Mouse (Mus musculus) layer of hippocampus, adult 11-12 months (tissue): ENCODE data around the gene Foxn3.

Experiments
- DNase-seq: peaks from one replicate; pipeline ENCODE4 v3.0.0; 2022; ENCODE audit warnings: low spot score

Gene Foxn3

DNA sequence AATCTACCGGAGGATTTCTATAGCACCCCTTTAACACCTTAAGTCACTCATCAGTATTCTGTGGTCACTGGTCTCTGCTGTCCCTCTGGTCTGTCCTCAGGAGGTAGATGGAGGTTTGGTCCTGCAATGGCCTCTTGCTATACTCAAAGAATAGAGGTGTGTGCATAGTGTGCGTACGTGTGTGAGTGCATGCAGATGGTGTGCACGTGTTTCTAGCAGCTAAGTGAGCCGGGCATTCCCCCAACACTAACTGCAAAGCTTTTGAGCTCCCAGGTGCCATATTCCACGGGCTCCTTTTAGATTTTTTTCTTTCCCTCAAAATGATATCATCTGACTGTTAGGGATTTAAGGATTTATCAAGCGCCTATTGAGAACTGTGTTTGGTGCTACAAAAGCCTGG lies 269.9 kb downstream of the Foxn3 start:
- DNase-seq = no peak

DNA sequence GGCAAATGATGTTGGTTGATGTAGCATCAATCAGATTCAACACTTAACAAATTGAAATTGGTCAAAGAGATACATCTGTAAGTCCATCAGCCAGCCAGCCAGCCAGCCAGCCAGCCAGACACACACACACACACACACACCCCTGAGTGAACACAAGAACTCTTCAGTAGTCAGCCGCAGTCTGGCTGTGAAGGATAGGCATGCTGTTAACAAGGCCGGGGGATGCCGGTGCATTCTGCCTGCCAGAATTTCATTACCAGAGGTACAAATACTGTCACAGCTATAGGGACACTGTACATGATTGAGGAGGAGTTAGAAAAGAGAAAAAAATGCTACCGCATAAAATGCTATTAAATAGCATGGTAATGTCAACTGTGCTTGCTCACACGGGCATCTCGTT lies 271.2 kb downstream of the Foxn3 start:
- no peak for DNase-seq

DNA sequence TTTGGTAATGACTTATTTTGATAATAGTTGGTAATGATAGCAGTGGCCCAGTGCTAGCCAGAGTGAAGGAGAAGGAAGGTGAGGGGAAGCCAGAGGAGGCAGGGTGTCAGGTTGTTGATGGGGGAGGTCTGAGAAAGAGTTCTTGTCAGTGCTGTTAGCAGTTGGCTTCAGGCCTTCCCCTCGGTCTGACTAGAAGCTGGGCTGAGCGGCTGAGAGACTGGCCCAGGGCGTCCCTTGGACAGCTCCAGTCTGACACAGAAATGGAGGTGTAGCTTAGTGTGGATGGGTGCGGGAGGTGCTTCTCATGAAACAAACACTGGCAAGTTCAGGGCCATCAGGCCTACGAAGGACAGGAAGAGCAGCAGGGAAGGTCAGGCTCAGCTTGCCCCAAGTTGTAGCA lies 276.3 kb downstream of the Foxn3 start:
- DNase-seq = no peak

DNA sequence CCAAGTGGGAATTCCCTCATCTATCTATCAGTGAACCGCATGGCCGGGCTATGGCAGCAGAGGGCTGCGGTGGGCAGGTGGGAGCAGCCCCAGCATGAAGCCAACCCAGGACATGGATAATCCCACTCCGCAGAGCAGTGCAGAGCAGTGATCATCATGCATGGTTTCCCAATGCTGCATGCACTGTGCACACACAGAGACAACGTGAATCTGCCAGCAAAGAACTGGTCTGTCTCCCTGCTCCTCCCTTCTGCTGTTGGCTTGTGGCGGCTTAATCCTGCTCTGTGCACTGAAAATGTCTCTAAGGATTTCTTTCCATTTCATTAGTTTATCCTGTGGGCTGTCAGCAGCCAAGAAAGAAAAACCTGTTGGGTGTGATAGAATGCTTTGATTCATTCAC lies 276.7 kb downstream of the Foxn3 start:
- DNase-seq = no peak

DNA sequence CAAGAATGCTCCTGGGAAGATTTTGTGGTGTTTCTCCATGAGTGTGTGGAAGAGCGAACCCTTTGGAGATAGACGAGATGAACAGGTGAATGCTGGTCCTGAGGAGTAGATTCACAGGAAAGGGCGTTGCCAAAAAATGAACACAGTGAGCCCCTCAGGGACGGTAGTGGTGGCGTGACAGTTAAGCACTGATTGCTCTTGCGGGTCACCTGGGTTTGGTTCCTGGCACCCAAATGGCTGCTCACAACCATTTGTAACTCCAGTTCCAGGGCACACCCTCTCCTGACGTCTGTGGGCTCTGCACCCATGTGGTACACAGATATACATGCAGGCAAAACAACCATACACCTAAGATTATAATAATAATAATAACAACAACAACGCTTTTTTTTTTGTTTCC lies 277.7 kb downstream of the Foxn3 start:
- DNase-seq = no peak

DNA sequence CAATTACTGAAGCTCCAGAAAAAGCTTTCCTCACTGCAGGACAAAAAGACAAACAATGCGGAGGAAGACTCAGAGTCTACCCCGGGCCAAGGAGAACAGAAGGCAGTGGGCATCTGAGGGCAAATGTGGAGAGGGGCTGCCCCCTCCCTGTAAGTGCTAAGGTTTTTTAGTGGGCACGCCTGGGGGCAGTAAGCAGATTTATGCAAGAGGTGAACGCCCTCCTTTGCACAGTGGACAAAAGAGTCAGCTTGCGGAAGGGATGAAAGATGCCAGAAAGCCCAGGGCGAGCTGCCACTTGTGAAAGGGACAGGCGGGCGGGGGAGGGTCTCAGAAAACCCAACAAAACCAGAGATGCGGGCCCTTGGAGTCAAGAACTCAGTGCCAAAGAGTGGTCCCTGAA lies 278.2 kb downstream of the Foxn3 start:
- DNase-seq = no peak

DNA sequence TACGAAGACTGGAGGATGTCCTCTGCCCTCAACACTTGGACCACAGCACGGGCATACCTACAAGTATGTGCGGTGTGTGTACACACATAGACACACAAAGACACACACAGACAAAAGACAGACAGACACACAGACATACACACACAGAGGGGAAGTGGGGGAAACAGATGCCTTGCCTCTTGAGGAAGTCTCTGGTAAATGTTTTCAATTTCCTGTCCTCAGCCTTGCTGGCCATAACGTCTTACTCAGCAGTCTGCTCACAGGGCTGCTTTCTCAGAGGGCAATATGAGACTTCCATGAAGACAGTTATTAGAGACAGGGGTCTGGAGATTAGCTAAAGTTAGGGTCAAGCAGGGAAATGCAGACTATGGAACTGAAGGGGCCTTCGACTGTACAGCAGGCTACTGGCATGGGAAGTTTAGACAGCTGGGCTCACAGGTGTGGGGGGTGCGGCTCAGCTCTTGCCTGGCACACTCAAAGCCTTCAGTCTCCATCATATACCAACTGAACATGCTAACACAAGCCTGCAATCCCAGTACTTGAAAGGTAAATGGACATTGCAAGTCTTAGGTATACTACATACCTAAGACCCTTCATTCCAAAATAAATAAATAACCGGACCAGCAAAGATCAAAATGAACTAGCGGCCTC lies 278.8 kb downstream of the Foxn3 start:
- no peak for DNase-seq

DNA sequence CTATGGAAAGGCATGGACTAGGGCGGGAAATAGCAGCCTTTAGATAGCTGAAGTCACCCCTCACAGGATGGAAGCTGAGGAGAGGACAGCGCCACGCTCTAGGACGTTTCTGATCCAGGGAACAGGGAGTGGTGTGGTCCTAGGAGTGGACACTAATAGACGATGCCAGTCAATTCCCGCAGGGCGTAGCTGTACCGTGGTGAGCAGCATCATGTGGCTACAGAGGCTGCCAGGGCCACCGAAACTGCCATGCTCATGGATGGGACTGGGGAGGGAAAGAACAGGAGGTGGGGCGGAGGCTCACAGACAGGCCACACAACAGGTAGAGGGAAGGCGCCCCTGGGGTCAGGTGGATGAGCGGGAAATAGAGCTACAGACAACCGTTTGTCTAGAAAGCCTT lies 282.6 kb downstream of the Foxn3 start:
- DNase-seq = no peak

DNA sequence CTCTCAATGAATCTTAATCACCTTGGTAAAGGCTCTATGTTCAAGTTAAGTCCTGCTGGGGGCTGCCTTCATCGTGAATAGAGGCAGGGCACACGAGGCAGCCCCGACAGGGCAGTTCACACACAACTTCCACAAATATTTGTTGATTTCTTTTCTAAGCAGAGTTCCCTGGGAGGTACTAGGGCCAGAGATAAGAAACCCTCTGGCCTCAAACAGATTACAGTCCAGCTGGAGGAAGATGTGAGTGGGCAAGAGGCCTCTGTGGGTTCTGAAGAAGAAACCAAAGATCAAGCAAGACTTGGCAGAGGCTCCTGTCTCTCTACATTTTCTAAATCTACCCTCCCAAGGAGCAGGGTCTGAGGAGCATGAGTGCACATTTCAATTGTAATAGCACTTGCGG lies 283.1 kb downstream of the Foxn3 start:
- no peak for DNase-seq

DNA sequence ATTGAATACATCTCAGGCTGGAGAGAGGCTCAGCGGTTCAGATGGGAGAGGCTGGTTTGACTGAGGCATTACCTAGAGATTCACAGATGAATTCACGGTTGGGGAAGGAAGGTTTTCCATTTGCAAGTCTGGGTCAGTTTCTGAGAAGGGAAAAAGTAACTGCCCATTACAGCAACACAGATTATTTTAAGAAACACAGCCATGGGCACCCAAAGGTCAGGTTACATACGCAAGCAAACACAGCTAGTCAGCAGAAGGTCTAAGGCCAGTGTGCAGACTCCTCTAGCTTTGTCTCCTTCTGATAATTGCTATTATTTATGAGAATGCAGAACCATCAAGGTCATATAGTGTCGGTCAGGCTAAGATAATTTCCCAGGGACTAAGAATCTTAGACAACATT lies 284.0 kb downstream of the Foxn3 start:
- no peak for DNase-seq

DNA sequence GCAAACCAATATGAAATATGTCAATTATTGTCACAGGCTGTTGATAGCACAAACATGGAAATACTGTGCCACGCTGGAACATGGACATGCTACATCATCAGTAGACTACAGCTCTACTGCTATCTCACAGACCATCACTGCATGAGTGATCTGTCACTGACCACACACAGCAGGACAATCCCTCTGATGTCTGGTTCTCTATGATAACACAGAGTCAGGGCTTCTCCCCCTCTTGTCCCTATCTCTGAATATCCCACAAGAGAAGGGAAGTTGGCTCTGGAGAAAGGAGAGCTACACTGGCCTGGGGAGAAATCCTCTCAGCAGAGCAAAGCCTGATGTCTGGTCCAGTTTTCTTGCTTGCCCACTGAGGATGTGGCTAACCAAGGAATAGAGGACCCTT lies 288.8 kb downstream of the Foxn3 start:
- DNase-seq = no peak

DNA sequence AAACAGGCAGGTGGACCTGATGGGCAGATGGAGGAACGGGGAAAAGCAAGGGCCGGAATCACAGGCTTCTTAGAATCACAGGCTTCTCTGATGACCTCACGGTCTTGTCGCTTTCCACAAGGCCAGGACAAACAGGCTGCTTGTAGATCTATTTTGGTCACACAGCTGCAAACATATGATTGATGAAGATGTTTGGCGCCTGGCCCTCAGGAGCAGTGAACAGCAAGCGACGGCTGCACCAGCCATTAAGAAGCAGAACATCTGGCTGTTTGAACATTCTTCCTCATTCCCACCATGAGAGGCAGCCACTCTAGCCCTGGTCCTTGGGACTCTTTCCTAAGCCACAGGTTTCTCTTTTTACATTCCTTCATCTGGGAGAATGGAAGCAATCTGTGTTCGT lies 294.0 kb downstream of the Foxn3 start:
- DNase-seq = no peak

DNA sequence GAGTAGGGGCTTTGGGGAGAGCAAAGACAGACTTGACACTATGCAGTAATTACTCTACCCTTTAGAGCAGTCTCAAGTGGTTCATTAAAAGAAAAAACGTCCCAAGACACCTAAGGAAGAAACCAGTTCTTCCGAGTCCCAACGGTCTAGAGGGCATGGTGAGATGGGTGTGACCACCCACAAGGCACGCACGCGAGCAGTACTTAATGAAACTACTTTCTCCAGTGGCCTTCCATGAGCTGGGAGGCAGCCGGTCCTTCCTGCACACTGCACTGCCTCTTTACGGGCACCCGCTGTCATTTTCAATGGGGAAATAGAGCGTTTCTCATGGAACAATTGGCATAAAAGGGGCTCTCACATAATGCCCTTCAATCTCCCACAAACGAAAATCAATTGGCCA lies 294.4 kb downstream of the Foxn3 start:
- no peak for DNase-seq

DNA sequence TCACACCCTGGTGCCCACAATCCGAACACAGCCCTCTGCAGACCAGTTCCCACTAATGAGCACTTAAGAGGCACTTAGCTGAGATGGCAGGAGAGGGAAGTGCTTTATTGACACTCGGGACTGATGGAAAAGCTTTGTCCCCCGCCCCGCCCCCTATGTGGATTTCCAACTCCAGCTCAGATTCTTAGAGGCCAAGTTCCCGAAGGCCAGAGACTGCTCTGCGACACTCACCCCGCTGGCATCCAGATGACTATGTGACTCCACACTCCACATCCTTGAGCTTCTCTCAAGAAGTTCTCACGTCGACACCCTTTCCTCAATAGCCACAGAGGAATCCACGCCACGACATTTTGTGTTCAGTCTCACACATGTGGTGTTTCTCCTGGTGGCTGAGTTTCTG lies 295.6 kb downstream of the Foxn3 start:
- DNase-seq = no peak

DNA sequence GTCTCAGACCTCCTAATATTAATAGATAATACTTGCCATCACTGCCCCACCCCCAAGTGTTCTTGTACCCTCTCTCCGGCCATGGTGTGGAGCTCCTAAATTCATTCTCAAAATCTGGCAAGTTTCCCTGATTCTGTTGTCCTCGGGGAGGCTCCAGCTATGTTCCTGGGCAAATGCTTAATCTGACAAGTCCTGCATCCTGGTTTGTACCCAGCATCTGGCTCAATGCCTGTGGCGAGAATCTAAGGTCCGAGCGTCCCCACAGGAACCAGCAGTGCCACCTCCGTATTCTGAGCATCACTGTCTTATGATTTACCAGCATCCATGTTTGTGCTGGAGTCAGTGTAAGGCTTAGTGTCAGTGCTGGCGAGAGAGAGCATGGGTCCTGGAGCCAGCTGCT lies 296.9 kb downstream of the Foxn3 start:
- DNase-seq = no peak

DNA sequence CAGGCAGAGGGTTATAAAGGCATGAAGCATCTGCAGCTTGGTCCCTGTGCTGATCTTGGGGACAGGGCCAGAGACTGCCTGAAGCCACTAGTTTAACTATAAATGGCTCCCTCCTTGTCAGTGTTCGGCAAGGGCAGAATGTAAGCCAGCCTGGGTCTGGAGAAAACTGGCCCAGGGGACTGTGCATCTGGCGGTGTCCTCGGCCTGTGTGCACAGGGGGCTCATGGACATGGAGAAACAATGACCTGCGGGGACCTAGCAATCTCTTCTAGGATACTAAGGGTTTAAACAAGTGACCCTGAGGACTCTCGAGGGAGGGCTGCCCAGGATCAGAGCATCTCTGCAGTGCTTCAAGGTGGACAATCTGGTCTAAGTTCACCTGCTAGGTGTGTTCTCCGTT lies 297.6 kb downstream of the Foxn3 start:
- DNase-seq = no peak

DNA sequence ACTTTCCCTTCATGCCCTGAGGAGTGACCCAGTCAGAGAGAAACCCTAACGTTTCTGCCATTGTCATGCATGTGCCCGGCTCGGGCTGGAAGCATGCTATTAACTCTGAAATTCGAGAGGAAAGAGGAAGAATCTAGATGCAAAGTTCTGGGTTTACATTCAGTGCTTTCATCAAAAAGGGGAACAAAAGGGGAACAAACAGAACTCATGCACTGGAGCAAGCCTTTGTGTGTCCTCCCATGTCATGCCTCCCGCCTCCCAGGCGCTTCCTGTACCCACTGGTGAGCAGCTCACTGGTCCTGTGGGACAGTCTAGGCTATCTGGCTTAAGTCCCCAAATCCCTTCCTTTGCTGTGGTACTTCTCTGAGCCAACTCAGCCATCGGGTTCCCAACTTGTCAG lies 299.0 kb downstream of the Foxn3 start:
- DNase-seq = no peak

DNA sequence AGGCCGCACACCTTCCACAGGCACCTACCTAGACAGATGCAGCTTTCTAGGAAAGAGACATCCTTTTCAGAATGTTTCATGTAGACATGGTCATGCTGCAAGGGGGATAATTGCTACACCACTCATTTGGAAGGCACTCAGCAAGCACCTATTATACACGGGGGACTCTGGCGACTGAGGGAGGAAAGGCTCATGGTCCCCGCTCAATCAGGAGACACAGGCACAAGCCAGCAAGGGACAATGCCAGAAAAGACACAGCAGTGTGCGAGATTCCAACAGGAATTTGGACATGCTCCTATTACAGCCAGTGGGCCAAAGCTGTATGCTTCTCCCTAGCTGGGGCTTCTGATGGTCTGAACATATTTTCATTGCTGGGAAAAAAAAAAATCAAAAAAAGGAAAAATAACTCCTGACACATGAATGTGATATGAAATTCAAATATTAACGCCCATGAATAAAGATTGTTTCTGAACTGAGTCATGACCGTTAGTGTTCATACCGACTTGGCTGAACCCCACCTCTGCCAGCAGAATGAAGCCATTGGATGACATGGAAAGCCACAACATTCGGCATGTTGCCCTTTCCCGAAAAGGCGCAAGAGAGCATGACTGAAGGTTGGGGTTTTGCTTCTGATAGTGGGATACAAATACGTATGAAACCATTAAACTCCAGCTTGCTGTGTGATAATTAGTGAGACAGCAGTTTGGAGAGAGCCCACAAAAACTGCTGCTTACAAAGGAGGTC lies 299.6 kb downstream of the Foxn3 start:
- DNase-seq = no peak

DNA sequence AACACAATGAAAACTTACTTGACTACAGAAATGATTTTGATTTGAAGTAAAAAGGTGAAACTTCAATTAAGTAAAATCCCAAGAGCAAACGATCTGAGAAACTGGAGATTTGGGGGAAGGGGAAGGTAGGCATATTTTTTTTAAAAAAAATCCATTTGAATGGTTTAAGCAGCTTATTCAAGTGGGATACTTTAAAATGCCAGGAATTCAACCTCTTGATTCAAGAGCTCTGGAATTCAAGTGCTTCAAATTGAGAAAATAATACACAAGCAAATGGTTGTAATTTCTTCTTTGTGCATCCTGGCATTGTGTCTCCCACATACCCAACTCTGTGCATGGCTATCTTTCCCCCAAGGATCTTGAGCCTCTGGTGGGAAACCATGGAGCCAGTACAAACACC lies 300.5 kb downstream of the Foxn3 start:
- DNase-seq = no peak

DNA sequence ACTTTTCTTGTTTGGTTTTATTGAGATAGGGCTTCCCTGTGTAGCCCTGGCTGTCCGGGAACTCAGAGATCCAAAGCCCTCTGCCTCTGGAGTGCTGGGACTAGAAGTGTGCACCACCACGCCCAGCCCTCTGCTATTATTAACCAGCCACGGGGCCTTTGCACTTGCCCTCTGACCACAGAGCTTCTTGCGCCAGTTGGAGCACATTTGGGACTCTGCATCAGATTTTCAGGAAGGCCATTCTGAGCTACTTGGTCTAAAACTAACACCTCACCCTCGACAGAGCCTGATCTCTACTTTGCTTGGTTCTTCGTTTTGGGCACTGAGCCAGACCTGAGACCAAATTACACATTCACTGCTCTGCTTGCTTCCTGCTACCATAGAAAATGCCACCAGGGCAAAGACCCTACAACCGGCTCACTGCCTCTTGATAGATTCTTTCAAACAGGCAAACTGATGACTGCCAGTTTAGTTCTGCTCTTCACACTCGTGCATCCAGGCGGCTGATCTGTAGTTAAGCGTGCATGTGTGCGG lies 301.2 kb downstream of the Foxn3 start:
- no peak for DNase-seq

DNA sequence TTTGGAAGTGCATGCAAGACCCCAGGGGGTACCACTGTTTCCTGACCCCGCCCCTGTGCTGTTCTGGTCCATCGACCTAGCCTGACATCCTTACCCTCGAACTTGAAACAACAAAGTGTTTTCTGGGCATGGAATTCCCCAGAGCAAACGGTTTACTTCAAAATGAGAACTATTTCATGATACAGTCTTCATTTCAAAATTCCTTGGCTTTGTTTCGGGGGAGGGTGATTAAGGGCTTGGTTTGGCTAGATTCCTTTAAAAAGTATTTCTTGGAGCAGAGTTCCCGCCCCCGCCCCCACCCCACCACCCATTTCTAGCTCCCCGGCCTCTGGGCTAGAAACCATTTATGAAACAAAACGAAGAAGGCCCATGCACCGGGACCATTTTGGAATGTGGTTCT lies 303.2 kb downstream of the Foxn3 start:
- no peak for DNase-seq

DNA sequence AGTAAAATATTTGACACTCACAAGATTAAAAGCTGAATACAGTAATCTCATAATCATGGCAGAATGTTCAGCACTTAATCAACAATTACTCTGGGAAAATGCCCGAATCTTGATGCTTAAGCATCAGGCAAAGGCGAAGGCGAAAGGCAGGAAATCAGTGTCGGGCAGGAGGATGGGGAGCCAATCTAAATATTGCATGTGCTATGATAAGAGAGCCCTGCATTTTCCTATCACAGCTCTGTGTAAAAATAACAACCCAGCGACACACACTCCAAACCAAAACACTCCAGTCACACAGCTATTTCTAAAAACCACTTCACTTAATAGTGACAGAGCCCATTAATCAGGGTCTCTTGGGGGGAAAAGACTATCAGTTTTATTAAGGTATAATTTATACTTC lies 305.8 kb downstream of the Foxn3 start:
- DNase-seq = no peak

DNA sequence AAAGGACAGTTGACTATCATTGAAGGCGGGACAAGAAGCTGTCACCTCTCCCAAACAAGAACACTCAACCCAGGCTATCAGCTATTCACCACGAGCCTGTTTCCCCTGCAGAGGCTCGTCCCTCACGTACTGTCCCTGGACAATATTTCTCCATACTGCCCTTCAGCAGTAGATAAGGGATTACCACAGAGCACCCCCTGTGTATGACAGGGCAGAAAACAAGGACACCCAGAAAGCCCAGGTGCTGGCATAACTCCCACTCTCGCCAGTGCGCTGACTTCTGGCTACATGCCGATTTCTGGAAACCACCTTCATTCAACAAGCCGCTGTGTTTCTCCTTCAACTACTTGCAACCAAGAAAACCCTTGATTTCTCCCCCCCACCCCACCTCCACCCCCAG lies 306.4 kb downstream of the Foxn3 start:
- DNase-seq = no peak

DNA sequence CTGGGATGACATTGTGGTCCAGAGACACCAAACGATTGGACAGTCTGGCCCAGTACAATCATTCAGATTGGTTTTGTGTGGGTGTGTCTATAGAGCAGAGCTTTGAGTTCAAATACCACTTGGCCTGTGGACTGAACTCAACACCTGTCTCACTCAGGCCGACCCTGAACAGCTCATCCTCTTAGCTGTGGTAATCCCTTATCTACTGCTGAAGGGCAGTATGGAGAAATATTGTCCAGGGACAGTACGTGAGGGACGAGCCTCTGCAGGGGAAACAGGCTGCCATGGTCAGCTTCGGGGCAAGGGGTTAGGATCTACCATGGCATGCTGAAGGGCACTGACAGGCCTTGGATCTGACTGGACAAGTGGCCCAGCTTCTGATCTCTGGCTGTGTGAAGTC lies 306.9 kb downstream of the Foxn3 start:
- no peak for DNase-seq
